Mouse (Mus musculus) liver, postnatal 0 days (tissue): Measurements from ENCODE around the gene Ankrd39.

Experiments used
- CTCF ChIP-seq: sonication (generic); IDR thresholded peaks from 2 replicates; pipeline ENCODE4 v1.5.1; 2016; ENCODE audit warnings: antibody characterized with exemption, low read depth
- EP300 ChIP-seq: IDR thresholded peaks from 2 replicates; pipeline ENCODE4 v1.6.1; 2016; ENCODE audit warnings: antibody characterized with exemption, low read depth, mild to moderate bottlenecking

DNA sequence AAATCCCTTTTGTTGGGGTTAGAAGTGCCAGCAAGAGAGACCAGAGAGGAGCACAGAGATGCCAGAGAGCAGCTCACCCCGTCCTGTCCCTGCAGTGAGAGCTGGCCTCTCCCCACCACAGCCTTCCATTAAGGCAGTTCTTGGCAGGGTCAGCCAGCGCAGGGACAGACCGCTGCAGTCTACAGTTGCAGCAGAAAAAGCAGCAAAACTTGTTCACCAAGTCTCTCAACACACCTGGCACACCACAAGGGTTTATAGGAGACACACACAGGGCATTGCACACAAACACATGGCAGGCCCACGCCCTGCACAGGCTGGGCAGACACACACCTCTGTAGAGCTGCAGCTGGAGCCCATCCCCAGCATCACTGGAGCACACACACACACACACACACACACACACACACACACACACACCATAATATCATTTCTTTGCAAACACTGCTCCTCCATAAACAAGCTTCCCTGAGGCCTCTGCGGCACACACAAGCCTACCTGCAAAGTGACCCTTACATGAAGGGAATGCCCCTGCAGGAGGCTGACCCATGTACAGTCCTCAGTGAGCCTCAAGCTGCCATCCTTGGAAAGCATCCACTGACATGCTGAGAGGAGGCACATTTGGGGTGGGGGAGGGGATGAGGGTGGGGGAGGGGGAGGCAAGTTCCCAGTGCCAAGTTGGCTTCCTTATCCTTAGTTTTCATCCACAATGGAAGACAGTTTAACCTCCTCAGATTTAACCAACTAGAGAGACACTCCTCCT, 27.1 kb upstream of the Ankrd39 start:
- TF ChIP-seq CTCF: no peak
- no peak for TF ChIP-seq EP300
